Mouse (Mus musculus) urinary bladder, adult 18-20 months (tissue): ENCODE measurements around the gene Tubb3.

Experiments
- DNase-seq, 2 experiments: peaks; one replicate each; pipeline ENCODE4 v3.0.0; 2022; ENCODE audit warnings: low spot score in 2 of 2, mixed read lengths in 2 of 2

The Tubb3 gene

DNA sequence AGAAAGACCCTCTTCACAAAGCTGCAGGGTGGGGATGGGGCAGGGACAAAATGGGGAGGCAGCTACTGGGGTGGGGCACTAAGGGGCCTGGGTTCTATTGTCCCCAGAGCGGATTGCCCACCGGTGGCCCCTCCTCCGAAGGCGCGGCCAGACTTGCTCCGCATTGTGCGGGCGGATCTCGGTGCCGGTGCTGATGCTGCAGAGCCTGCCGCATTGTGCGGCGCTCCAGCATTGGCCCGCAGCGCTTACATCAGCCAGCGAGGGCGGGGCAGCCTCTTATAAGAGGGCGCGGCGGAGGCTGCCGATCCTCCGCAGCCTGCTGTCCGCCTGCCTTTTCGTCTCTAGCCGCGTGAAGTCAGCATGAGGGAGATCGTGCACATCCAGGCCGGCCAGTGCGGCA is at the start of gene Tubb3:
TSS of gene Tubb3 (plus strand) at position 179 of the 400 bp plus-strand sequence.
- no peak for DNase-seq

DNA sequence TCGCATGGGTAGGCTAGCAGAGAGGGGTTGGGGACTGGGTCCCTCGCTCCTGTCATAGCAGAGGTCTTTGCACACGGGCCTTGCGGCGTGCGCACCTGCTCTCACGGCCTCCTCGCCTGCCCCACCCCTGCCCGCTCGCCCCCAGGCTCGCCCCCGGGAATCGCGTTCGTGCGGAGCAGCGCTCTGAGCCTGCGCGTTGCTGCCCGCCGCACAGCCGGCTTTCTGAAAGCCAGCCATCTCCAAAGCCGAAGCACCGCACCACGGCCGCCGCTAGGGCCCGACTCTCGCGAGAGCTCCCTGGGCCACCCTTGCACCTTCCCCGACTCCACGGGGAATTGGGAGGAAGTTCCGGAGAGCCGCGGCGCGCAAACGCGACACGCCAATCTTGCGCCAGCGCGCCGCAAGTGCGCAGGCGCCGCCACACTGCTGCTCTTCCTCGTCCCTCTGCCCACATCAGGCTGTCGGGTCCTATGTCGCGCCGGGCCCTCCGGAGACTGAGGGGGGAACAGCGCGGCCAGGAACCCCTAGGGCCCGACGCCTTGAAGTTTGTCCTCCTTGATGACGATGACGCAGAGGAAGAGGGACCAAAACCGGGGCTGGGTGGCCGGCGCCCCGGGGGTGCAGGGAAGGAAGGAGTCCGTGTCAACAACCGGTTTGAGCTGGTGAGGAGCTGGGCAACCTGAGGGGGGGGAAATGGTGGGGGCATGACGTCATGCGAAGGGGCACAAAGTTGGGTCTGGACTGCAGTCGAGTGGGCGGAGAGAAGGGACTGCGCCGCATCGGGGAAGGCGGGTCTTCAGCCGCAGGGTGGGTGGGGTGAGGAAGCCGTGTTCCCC is 37.6 kb upstream of the Tubb3 start, which contains the start of gene Tcf25:
TSS of gene Tcf25 (plus strand) at position 351 of the 836 bp plus-strand sequence.
- peak; percentile 89 to 92 for DNase-seq

DNA sequence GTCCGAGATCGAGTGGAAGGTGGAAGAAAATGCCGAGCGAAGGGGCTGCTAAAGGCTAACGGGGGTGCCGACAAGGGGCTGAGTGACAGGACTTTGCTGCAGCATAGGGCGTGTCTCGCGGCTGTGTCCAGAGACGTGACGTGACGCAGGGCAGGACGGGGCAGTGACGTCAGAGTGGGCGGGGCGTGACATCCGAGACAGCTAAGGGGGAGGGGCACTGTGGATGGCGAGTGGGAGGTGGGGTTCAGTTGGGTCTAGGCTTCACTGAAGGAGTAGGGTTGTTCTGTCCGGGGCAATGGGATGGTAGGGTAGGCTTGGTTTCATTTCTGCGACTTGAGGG is 37.0 kb upstream of the Tubb3 start:
- DNase-seq, result peak; percentile 88 to 91

DNA sequence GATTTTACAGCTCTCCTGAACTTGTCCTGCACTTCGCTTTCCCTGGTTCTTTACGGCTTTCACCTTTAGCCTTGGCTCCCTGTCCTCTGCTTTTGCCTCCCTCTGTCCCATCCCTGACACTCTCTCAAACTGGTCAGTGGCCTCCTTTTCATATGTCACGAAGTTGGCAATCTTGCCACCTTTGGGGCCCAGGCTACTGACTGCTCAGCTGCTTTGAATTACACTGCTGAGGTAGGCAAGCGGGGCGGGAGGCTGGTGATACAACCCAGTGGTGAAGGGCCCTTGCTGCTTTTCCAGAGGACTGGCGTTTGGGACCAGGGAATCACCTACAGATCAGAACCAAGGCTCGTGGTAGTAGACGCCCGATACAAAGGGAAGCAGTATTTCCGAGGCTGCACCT is 35.5 kb upstream of the Tubb3 start:
- no peak for DNase-seq

DNA sequence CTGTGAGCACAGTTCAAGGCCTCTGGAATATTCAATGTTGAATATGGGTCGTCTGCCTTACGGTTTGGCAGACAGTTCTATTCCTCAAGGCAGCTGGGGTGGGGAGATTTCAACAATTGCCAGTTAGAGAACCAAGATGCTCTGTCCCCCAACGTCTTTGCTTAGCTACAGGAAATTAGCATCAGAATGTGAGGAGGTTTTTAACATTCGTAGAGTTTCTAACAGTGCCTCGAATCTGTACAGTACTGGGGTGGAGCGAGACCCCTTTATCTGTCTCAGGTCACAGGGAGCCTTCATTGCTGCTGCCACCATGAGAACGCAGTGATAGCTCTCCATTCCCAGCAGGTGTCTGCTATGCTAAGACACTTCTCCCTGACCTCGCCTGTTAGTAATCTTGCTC is 35.1 kb upstream of the Tubb3 start:
- no peak for DNase-seq

DNA sequence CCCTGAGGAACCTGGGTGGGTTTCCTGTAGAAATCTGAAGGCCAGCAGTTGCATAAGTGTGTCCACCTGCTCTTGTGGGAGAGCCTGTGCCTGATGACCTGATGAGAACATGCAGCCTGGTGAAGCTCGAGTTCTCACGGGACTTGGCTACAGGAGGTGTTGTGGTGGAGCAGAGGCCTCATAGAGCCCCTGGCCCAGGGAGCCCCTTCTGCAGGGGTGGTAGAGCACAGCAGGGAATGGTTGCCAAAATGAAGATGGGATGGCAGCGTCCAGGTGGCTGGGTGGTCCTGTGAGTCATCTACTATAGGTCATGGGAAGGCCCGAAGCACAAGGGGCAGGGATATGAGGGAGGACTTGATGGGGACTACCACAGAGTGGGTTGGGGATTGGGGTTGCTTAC is 29.5 kb upstream of the Tubb3 start:
- DNase-seq, result no peak

DNA sequence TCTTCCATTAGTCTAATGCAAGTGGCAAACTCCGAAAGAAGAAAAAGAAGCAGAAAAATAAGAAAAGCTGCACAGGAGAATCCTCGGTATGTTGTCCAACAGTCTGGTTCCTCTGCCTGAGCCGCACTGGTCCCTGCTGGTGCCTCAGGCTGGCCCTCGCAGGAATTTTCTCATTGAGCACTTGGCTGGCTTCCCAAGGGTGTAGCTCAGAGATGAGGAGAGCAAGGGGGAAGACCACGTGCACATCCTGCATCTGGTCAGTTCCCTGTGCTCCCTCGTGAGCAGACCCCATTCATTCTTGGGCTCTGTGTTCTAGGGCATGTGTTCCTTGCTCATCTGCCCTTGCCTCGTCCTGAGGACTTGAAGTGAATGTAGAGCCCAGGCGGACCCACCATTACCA is 28.7 kb upstream of the Tubb3 start:
- no peak for DNase-seq

DNA sequence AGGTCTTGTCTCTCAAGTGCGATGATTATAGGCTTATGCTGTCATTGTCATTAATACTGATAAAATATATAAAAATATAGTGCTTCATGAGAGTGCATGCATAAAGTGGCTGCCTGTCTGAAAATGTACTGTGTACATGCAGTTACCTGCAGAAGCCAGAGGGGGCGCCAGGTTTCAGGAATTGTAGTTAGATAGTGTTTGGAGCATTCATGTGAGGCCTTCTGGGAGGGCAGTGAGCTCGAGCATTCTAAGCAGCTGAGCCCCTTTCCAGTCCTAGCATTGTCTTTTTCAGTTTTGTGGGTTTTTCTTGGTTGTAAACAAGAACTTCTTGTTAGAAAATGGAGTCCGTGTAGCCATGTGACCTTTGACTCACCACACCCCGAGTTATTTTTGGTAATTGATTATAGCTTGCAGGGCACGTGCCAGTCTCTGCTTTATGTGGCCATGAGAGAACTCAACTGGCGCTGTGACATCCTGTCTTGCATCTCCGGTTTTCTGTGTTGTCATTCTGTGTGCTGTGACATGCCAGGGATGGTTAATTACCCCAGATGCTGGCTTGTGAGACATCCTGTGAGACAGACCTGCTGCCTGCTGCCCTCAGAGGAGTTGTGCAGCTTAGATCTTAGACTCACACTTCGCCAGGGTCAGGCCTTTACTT is 26.2 kb upstream of the Tubb3 start:
- DNase-seq, result no peak

DNA sequence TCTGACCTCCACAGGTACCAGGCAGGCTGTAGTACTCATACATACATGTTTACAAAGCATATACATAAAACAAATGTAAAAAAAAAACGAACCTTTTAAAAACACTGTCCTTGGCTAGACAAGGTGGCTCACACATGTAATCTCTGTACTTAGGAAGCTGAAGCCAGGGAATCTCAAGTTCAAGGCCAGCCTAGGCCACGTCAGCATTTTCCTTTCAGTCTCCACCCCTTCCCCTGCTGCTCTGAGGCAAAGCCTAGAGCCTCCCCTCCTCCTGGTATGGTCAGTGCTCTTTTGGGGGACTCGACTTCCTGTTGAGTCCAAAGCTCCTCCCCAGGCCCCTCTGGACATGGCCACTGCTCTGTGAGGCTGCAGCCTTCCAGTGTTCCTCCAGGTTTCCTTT is 24.2 kb upstream of the Tubb3 start:
- DNase-seq, result no peak

DNA sequence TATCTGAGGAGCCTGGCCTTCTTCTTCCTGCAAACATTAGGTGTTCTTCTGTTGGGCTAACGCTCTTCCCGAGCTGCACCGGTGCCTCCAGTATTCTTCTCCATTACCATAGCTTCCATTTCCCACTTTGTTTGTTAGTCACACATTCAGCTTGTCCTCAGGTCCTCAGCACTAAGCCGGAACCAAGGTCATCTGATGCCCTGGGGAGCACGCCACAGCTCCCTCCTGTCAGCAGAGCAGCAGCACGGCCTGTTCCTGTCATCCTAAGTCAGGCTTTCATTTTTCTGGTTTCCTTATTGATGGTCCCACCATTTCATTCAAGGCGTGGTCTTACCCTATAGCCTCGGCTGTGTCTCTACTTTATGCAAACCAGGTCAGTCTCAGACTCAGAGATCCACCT is 23.4 kb upstream of the Tubb3 start:
- no peak for DNase-seq

DNA sequence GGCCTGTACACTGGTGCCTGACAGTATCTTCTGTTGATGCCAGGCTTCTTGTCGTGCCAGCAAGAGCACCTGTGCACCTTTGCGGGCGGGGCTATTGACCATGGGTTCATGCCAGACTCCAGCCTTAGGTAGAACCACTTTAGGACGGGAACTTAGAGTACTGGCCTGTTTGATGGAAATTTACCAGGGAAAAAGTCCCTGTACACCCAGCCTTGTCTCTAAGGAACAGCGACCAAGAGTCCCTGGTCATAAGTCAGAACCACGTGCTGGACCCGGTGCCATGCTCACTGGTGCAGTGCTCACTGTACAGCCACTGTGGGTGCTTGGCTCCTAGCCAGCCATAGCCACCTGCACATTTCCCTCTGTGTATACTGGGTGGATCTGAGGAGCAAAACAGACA is 22.2 kb upstream of the Tubb3 start:
- no peak for DNase-seq

DNA sequence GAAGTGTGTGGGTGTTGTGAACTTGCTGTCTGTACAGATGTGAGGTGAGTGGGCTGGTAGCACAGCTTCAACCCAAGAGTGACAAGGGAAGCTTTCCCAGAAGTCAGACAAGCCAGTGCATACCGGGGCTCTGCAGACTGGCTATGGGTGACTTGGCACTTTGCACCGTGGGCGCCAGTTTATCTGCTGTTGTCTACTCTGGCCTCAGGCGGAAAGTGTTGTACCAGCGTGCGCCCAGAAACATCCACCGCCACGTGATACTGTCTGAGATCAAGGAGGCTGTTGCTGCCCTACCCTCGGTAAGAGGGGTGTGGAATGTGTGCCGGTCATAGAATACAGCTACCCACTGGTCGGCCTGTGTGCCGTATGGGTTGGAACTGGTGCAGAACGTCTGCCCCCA is 12.9 kb upstream of the Tubb3 start:
- DNase-seq, result no peak

DNA sequence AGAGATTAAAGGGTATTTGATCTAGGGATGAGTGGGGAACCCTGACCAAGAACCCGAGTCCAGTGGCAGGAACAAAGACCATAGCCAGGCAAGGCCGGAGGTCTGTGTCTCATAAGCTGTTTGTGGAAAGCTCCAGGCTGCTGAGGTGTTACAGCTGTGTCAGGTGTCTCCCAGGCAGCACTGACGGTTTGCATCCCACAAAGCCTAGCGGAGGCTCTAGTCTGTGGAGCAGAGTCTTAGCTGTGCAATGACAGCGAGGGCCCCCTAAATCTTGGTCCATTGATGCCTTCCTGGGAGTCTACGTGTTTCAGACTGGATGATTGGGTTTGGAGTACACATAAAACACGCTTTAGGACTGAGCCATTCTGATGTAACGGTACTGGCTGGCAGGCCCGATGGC is 9.3 kb upstream of the Tubb3 start:
- DNase-seq, result no peak

DNA sequence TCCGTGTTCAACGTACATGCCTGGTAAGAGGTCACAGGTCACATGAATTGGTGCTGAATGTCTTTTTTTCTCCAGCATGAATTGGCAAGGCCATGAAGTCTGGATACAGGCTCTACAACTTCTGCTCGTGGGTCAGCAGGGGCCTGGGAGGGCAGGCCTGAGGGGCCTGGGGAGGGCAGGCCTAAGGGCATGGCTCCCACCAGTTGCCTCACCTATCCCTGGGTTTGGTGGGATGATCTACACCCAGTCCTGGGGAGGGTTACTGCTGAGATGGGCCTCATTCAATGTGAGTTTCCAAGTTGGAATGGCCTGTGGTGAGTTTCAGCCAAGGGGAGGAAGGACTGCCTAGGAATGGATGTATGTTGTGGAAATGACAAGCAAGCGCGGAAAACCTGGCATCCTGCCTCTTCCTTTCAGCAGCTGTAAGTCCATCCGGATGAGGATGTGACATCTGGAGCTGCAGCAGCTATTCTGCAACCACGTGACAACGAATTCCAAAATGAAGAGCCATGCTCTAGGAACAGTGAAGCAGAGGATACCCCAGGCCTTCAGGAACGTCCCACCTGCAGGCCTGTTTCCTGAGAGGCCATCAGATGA is 8.4 kb upstream of the Tubb3 start:
- DNase-seq, result no peak

DNA sequence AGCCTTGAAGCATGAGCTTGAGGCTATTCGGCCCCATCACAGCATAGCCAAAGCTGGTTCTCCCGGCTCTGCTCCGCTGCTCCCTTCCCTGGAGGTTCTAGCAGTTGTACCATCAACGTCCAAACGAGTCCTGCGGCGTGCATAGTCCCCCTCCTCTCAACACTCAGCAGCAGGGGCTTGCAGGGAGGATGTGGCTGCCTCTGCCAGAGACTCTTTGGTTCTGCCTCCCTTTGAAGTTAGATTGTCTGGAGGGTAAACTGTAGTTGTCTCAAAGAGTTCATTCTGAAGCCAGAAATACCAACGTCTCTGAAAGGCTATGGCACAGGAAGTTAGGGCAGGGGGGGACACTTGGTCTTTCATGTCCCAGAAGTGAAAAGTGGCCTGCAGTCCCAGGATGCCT is 6.7 kb upstream of the Tubb3 start:
- no peak for DNase-seq

DNA sequence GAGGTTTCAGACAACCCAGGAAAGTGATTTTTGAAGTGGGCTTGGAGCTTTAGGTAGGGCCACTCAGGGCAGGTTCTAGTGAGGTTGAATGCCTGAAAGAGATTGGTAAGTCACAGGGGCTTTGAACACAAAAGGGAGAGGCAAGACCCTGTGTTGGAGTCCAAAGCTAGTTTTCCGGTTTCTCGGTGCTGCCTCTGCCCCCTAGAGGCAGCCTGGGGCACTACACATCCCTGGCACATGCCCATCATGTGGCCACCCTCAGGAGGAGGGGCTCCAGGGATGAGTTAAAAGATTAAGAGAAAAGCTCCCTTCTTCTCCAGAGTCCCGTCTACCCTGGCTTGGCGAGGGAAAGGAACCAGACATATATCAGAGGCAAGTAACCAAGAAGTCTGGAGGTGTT is 4.4 kb upstream of the Tubb3 start, which contains the start of gene Mc1r:
TSS of gene Mc1r (plus strand) at position 322 of the 400 bp plus-strand sequence.
- DNase-seq, result peak in 1 of 2 experiments; percentile 49

DNA sequence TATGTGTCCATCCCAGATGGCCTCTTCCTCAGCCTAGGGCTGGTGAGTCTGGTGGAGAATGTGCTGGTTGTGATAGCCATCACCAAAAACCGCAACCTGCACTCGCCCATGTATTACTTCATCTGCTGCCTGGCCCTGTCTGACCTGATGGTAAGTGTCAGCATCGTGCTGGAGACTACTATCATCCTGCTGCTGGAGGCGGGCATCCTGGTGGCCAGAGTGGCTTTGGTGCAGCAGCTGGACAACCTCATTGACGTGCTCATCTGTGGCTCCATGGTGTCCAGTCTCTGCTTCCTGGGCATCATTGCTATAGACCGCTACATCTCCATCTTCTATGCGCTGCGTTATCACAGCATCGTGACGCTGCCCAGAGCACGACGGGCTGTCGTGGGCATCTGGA is 3.6 kb upstream of the Tubb3 start:
- no peak for DNase-seq

DNA sequence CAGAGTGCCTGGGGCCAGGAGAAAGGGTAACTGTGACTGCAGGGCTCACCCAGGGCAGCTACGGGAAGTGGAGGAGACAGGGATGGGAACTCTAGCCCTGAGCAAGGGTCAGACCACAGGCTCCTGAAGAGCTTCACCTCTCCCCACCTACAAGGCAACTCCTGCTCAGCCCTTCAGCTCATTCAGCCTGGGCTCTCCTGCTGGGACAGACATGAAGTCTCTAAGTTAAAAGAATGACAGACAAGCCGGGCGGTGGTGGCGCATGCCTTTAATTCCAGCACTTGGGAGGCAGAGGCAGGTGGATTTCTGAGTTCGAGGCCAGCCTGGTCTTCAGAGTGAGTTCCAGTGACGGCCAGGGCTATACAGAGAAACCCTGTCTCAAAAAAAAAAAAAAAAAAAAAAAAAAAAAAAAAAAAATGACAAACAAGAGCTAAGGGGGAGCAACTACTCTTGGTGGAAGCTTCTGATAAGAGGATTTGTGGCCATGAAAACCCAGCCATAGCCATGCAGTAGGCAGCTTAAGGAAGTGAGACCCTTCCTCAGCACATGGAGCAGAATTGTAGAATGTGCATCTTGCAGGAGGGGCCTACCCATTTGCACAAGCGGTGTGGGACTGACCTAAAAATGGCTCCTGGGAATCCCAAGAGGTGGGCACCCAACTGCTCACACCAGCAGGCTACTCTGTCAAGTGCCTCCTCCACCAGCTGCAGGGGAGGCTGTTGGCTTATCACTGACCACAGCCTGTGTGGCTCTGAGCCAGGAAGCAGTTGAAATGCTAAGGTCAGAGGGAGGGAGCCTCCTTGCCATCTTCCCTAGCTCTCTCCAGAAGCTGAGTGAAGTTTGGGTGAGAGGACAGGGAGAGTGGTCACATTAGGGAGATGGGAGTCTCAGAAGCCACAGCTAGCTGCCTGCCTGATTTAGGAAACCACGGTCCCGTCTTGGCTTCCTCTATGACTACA is 2.4 kb upstream of the Tubb3 start:
- no peak for DNase-seq

DNA sequence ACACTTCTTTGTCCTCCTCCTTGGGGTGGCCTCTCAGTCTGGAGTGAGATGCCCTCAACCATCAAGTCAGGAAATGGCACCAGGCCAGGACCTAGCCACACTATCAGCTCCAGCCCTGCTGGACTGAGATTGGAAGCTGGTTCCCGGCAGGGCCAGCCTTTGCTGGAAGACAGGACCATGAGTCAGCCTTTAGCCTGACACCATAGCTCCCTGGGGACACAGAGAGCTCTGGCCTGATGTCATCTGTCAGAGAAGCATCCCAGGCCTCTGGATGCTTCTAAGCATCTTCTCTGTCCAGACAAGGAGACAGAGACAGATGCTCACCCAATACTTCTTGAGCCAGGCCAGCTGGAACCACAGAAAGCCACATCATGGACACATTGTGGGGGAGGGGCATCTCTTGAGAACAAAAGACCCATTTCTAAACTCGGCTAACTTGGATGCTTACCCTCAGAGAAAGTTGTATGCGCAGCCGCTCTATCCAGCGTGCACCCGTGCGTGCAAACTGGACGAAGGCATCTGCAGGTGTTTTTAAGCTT is 1.1 kb upstream of the Tubb3 start:
- DNase-seq, result no peak

DNA sequence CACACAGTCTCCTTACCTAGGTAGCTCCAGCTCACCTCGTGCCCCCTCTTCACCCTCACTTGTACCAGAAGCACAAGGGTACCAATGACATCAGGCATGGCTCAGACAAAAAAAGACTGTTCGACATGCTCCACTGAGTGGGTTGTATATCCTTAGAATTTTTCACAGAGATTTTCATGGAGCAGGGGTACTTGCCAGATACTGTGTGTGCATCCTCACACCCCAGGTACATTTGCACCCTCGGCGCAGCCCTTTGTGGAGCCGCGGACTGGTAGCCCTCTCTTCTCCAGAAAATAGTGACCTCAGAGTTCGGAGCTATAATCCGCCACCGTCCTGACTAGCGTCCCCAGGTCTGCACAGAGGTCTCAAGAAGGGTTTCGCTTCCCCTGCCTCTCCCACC is 436 bp upstream of the Tubb3 start:
- no peak for DNase-seq

DNA sequence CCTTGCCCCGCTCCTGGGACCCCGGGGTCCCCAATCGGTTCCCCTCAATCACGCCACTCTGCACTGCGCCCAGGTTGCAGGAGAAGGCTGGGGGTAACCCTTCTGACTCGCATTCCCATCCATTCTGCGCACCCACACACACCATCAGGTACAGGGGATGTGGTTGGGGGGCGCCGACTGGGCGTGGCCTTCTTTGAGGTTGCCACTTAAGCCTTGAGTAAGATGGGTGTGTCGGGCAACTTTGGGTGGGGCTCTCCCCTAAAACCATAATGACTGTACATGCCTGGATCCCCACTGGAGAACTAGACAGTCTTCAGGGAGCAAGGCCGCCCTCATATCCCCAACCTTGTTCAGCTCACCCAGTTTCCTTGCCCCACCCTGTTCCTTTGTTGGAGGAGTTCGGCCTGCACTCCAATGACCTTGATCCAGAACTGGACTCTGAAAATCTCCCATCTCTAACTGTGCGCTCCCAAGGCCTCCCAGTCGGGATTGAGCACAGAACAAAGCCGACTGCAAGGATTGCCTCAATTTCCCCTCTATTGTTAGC is 630 bp downstream of the Tubb3 start:
- DNase-seq, result no peak
